Mouse (Mus musculus) limb, embryonic 12.5 days (tissue): ENCODE results near the gene Gm2956. TPM values are rescaled to one million over a fixed set of nuclear protein-coding genes. Genes with fewer than 3 reads are reported as not detected.
A peak's percentile ranks its signal among the peaks of the same experiment; 100 is the strongest.
"Not testable (repeated sequence)": the region's sequence is repeated elsewhere in the genome, so short reads cannot be mapped to it uniquely, and the experiment has no call there.

Source experiments
- ATAC-seq: fragments of 200-750 bp; cut with Nextera tagmentation; 2 replicates; pipeline ENCODE4 v1.8.0; 2017; ENCODE audit warnings: low read depth, moderate TSS enrichment; ENCODE audit not compliant: insufficient number of reproducible peaks, insufficient read depth, low FRiP score, low TSS enrichment
- H3K27ac ChIP-seq: fragments of 300-500 bp; sonication (generic); 2 replicates; pipeline ENCODE4 v1.5.1; 2016; ENCODE audit warnings: mild to moderate bottlenecking, moderate library complexity
- H3K27me3 ChIP-seq: fragments of 300-500 bp; sonication (generic); 2 replicates; pipeline ENCODE4 v1.6.1; 2016; ENCODE audit warnings: mild to moderate bottlenecking, moderate library complexity
- H3K36me3 ChIP-seq: fragments of 300-500 bp; sonication (generic); 2 replicates; pipeline ENCODE4 v1.6.1; 2016; ENCODE audit warnings: mild to moderate bottlenecking, moderate library complexity
- H3K4me1 ChIP-seq: fragments of 300-500 bp; sonication (generic); replicated peaks from 2 replicates; pipeline ENCODE4 v1.6.1; 2016
- H3K4me2 ChIP-seq: fragments of 300-500 bp; sonication (generic); 2 replicates; pipeline ENCODE4 v1.6.1; 2016; ENCODE audit warnings: mild to moderate bottlenecking, moderate library complexity
- H3K4me3 ChIP-seq: fragments of 300-500 bp; sonication (generic); replicated peaks from 2 replicates; pipeline ENCODE4 v1.5.1; 2016; ENCODE audit warnings: mild to moderate bottlenecking
- H3K9ac ChIP-seq: fragments of 300-500 bp; sonication (generic); replicated peaks from 2 replicates; pipeline ENCODE4 v1.6.1; 2016; ENCODE audit warnings: mild to moderate bottlenecking, moderate library complexity
- H3K9me3 ChIP-seq: fragments of 300-500 bp; sonication (generic); 2 replicates; pipeline ENCODE4 v1.6.1; 2016; ENCODE audit warnings: mild to moderate bottlenecking, moderate library complexity
- WGBS: fragments of 180-500 bp; shearing (Covaris S2); methylation state at CpG from one replicate; pipeline ENCODE4 v1.1.7; 2016; 5-methylcytosine and 5-hydroxymethylcytosine counted together
- polyA plus RNA-seq: library from polyadenylated mRNA; unstranded; fragments of >200 nt; fragmentation: Nextera tagmentation; extraction: Ambion mirVana; gene quantifications from 2 replicates; pipeline ENCODE4 v1.2.1, GENCODE M21; 2016

Gm2956 gene
- polyA plus RNA-seq = not detected in 2 replicates

DNA sequence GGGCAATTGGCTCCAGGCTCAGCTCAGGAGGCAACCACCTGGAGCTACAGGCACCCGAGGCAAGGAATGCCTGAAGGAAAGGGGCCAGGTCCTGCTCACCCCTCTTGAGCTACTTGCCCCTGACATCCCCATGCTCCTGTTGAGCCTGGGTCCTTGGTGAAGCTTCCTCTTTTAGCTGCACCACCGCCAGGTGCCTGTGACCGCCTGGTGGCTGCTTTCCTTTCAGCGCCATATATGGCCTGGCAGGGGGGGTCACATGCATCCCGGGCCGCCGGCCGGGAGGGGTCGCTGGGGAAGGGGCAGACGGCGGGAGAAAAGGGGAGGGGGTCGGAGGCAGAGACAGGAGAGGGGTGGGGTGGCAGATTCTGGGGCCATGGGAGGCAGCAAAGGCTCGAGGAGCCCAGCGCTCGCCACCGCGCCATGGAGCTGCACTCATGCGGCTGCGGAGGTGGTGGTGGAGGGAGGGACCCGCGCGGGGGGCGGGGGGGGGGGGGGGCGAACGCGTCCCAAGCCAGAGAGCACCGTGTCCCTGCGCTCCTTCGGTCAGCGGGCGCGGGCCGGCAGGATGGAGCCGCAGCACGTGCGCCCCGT is at the start of gene Gm2956:
Gene Gm2956 (plus strand): TSS at position 541 of the 591 bp plus-strand sequence.
- not testable (repeated sequence) for H3K4me1 ChIP-seq, H3K27ac ChIP-seq, H3K36me3 ChIP-seq, H3K9me3 ChIP-seq, ATAC-seq, H3K27me3 ChIP-seq
- 0% methylated on average over 3 of the region's 37 CpGs for WGBS
- Histone ChIP-seq H3K4me2 (peak within 1 kb of the TSS; percentile 55), H3K4me3 (peak within 1 kb of the TSS; percentile 41), H3K9ac (peak within 1 kb of the TSS; percentile 50; the same call in 1 of the 2 replicates)

DNA sequence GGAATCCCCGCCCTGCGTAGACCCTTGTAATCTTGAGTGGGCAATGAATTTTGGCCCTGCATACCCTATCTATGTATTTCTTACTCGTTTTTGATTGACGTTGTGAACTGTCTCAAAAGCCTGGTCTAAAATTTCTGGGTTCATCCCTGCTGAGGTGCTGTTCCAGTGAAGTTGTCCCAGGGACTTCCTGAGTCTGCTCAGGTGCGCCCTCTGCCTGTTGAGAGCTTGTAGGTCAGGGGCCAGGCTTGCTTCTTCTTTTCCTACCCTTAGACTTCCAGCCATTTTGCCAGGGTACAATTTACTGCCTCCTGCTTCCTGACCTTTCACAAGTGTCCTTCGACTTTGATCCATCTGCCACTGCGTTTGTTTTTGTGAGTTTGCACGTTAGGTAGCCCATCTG is 979 bp downstream of the Gm2956 start:
- not testable (repeated sequence) for H3K27ac ChIP-seq, H3K36me3 ChIP-seq, H3K27me3 ChIP-seq, H3K9ac ChIP-seq, H3K9me3 ChIP-seq, H3K4me2 ChIP-seq, ATAC-seq, H3K4me1 ChIP-seq, H3K4me3 ChIP-seq
- WGBS = 8% methylated on average over 6 of the region's 8 CpGs

DNA sequence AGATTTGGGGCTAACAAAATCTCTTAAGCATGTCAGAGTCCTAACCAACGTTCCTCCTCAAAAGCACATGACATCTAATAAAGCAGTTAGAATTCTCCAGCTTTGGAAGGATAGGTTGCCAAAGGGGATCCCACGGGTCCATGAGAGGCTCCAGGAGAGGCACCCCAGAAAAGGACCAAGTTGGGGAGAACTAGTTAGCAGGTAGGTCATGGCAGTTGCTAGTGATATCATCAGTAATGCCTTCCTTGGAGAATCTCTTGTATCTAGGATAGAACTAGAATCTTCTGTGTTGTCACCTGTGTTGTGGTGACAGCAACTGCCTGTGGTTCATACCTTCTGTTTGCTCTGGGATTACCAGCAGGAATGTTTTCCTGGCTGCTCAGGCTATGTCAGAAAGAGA is 62.4 kb downstream of the Gm2956 start, which contains the start of gene Gm10413:
Gene Gm10413 (plus strand): TSS at position 301 of the 400 bp plus-strand sequence.
- not testable (repeated sequence) for H3K27me3 ChIP-seq, H3K4me1 ChIP-seq, H3K27ac ChIP-seq, H3K9ac ChIP-seq, ATAC-seq, H3K36me3 ChIP-seq, H3K9me3 ChIP-seq, H3K4me2 ChIP-seq, H3K4me3 ChIP-seq
- no CpG with 5 or more reads among the region's 2 CpGs for WGBS

Other genes with a start within 250 kb of the Gm2956 start
- not detected in 2 replicates for gene Gm10340, start 198.6 kb upstream of the Gm2956 start, polyA plus RNA-seq
- gene Gm5795, start 144.4 kb upstream of the Gm2956 start, polyA plus RNA-seq = not detected in 2 replicates
- gene D830030K20Rik, start 124.1 kb upstream of the Gm2956 start, polyA plus RNA-seq = 5.4 and 6.8 TPM in 2 replicates
- not detected in 2 replicates for gene Gm10413, start 62.5 kb downstream of the Gm2956 start, polyA plus RNA-seq
- gene Gm10409, start 80.0 kb downstream of the Gm2956 start, polyA plus RNA-seq = 0.97 and 1.4 TPM in 2 replicates
- gene Gm3005, start 95.5 kb downstream of the Gm2956 start, polyA plus RNA-seq = 0.44 and 0.99 TPM in 2 replicates
- not detected in 2 replicates for gene Gm10408, start 116.8 kb downstream of the Gm2956 start, polyA plus RNA-seq